Mouse (Mus musculus) myocyte (in vitro differentiated cells): Measurements from ENCODE around the gene Gnas.

Source experiments
- MYOG ChIP-seq, 3 experiments: IDR thresholded peaks; one replicate each; pipeline ENCODE4 v1.6.1; 2011; ENCODE audit warnings: control low read depth in 2 of 3, low read depth in 2 of 3, mild to moderate bottlenecking in 2 of 3; ENCODE audit not compliant: insufficient read length in 2 of 3, control insufficient read depth in 1 of 3, insufficient read depth in 1 of 3
- POLR2A ChIP-seq: IDR thresholded peaks from one replicate; pipeline ENCODE4 v1.6.1; 2011; ENCODE audit warnings: low read depth, mild to moderate bottlenecking, control low read depth, moderate library complexity; ENCODE audit not compliant: insufficient read length
- SRF ChIP-seq: IDR thresholded peaks from one replicate; pipeline ENCODE4 v1.6.1; 2011; ENCODE audit warnings: low read depth; ENCODE audit not compliant: control insufficient read depth, insufficient read length
- USF1 ChIP-seq: IDR thresholded peaks from one replicate; pipeline ENCODE4 v1.6.1; 2011; ENCODE audit warnings: low read depth, mild to moderate bottlenecking, control low read depth, moderate library complexity

DNA sequence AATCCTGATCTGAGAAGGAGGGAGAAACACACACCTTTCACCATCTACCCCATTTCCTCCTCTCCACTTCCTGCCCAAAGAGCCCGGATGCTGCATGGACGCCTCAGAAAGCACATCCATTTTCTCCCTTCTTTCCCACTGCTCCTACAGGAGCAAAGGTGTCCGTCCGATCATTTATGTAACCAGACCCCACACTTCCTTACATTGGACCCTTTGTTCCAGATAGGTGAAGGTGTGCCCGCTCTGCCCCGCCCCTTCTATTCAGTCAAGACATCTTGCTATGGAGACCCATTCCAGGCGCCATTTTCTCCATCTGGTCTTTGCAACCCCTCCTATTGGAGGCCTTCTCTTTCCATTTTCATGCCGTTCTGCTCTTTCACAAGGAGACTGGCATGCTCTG is 10.3 kb downstream of the Gnas start:
- TF ChIP-seq MYOG (IDR thresholded peaks at IDR 0.05; ENCODE audit: control insufficient read depth in 1 of 3, insufficient read depth in 1 of 3, insufficient read length in 2 of 3, low read depth in 2 of 3) (no peak), POLR2A (no peak), USF1 (no peak), SRF (no peak)
